Mouse (Mus musculus) lung, adult 2 months (tissue): Measurements from ENCODE around the gene Cpne4. TPM values are rescaled to one million over a fixed set of nuclear protein-coding genes. Genes with fewer than 3 reads are reported as not detected.

Source experiments
- DNase-seq: peaks from one replicate; pipeline ENCODE4 v3.0.0; 2022
- H3K4me1 ChIP-seq: fragments of 200-500 bp; 2 replicates; pipeline ENCODE4 v1.6.1; 2011; ENCODE audit warnings: low read length; ENCODE audit not compliant: control insufficient read depth, insufficient read depth
- H3K4me3 ChIP-seq: fragments of 200-500 bp; replicated peaks from 2 replicates; pipeline ENCODE3; 2011; ENCODE audit warnings: low read depth, mild to moderate bottlenecking, control low read depth, low read length; ENCODE audit errors: extremely low read depth
- CTCF ChIP-seq: fragments of 200-500 bp; IDR thresholded peaks from 2 replicates; pipeline ENCODE4 v1.5.1; 2011; ENCODE audit warnings: mild to moderate bottlenecking, low read length, control low read depth; ENCODE audit not compliant: insufficient read depth
- POLR2A ChIP-seq: fragments of 200-500 bp; IDR thresholded peaks from 2 replicates; pipeline ENCODE4 v1.6.1; 2011; ENCODE audit warnings: low read depth, mild to moderate bottlenecking, control low read depth, low read length, borderline replicate concordance; ENCODE audit errors: extremely low read depth
- WGBS: fragments of 180-500 bp; shearing (Covaris S2); methylation state at CpG from one replicate; pipeline ENCODE4 v1.1.7; 2018; 5-methylcytosine and 5-hydroxymethylcytosine counted together
- polyA plus RNA-seq: library from polyadenylated mRNA; depleted of rRNA; stranded (reverse); fragments of >200 nt; gene quantifications from 2 replicates; pipeline ENCODE4 v1.2.3, GENCODE M21; 2012

Gene Cpne4
- polyA plus RNA-seq, 1 experiment = 0.09 TPM

GRCm38 (mm10) chr9:104901118-104901517, 354.0 kb downstream of the Cpne4 start:
- no peak for DNase-seq
- TF ChIP-seq CTCF (no peak), POLR2A (no peak)
- WGBS = 31% methylated on average over 6 of the region's 6 CpGs
- no peak overlapping the region for H3K4me3 ChIP-seq
- no peaks in the 10 kb centered on the region for H3K4me1 ChIP-seq

- 65% methylated on average over 2 of the region's 2 CpGs for WGBS
- TF ChIP-seq CTCF = no peak
- no peak for TF ChIP-seq POLR2A
- no peak overlapping the region for H3K4me3 ChIP-seq
- no peaks in the 10 kb centered on the region for H3K4me1 ChIP-seq
- DNase-seq = no peak
Measured at GRCm38 (mm10) chr9:104901827-104902226, 354.7 kb downstream of the Cpne4 start.

- DNase-seq = no peak
- no peak overlapping the region for H3K4me3 ChIP-seq
- TF ChIP-seq CTCF (no peak), POLR2A (no peak)
- no peaks in the 10 kb centered on the region for H3K4me1 ChIP-seq
- WGBS = 53% methylated on average over 2 of the region's 2 CpGs
Measured at GRCm38 (mm10) chr9:104912686-104913085, 365.6 kb downstream of the Cpne4 start.

- no peaks in the 10 kb centered on the region for H3K4me1 ChIP-seq
- no peak overlapping the region for H3K4me3 ChIP-seq
- DNase-seq = no peak
- WGBS = 59% methylated on average over 2 of the region's 2 CpGs
- TF ChIP-seq POLR2A = no peak
Measured at GRCm38 (mm10) chr9:104913327-104913726, 366.2 kb downstream of the Cpne4 start.

GRCm38 (mm10) chr9:104921197-104921596, 374.1 kb downstream of the Cpne4 start:
- DNase-seq = no peak
- WGBS = 86% methylated on average over 4 of the region's 4 CpGs
- H3K4me3 ChIP-seq = no peak overlapping the region
- TF ChIP-seq CTCF (no peak), POLR2A (no peak)
- H3K4me1 ChIP-seq = no peaks in the 10 kb centered on the region

- DNase-seq = no peak
- TF ChIP-seq POLR2A (no peak), CTCF (no peak)
- no peaks in the 10 kb centered on the region for H3K4me1 ChIP-seq
- WGBS = 68% methylated on average over 2 of the region's 2 CpGs
- no peak overlapping the region for H3K4me3 ChIP-seq
Measured at GRCm38 (mm10) chr9:104922051-104922450, 375.0 kb downstream of the Cpne4 start.

GRCm38 (mm10) chr9:104928806-104929205, 381.7 kb downstream of the Cpne4 start:
- DNase-seq = no peak
- TF ChIP-seq CTCF = no peak
- Histone ChIP-seq H3K4me1 (no peaks in the 10 kb centered on the region), H3K4me3 (no peak overlapping the region)
- WGBS = 68% methylated on average over 9 of the region's 9 CpGs

- H3K4me1 ChIP-seq = no peaks in the 10 kb centered on the region
Measured at GRCm38 (mm10) chr9:104940389-104940788, 393.3 kb downstream of the Cpne4 start.

GRCm38 (mm10) chr9:104950551-104950950, 403.5 kb downstream of the Cpne4 start:
- H3K4me3 ChIP-seq = no peak overlapping the region
- WGBS = 56% methylated on average over 4 of the region's 4 CpGs
- TF ChIP-seq POLR2A = no peak
- TF ChIP-seq CTCF = no peak
- DNase-seq = no peak
- H3K4me1 ChIP-seq = no peaks in the 10 kb centered on the region

More at GRCm38 (mm10) chr9:104940389-104940788, 393.3 kb downstream of the Cpne4 start:
- DNase-seq = no peak
- H3K4me3 ChIP-seq = no peak overlapping the region
- TF ChIP-seq POLR2A = no peak
- TF ChIP-seq CTCF = no peak
- 75% methylated on average over 4 of the region's 4 CpGs for WGBS

- Histone ChIP-seq H3K4me3 (no peak overlapping the region), H3K4me1 (no peaks in the 10 kb centered on the region)
- TF ChIP-seq POLR2A (no peak), CTCF (no peak)
- no peak for DNase-seq
- WGBS = 50% methylated on average over 3 of the region's 3 CpGs
Measured at GRCm38 (mm10) chr9:104952176-104952575, 405.1 kb downstream of the Cpne4 start.

- 67% methylated on average over 7 of the region's 7 CpGs for WGBS
- DNase-seq = no peak
- H3K4me3 ChIP-seq = no peak overlapping the region
- TF ChIP-seq CTCF (no peak), POLR2A (no peak)
- no peaks in the 10 kb centered on the region for H3K4me1 ChIP-seq
Measured at GRCm38 (mm10) chr9:104972828-104973227, 425.7 kb downstream of the Cpne4 start.
